Mouse (Mus musculus): Measurements from ENCODE around the gene Slc9a5. TPM values are rescaled to one million over a fixed set of nuclear protein-coding genes. Genes with fewer than 3 reads are reported as not detected.

The Slc9a5 gene
- polyA plus RNA-seq (2017; shearing (Covaris generic)): under 1 TPM in 1 of 2 experiments, not detected in 1; 0.16 TPM

GRCm38 (mm10) chr8:105348450-105349095 is at the start of gene Slc9a5:
Slc9a5 (plus strand) TSS chr8:105348843.
- ATAC-seq: no peak

GRCm38 (mm10) chr8:105299962-105300361 is 48.7 kb upstream of the Slc9a5 start:
- ATAC-seq: no peak

GRCm38 (mm10) chr8:105303396-105303795 is 45.2 kb upstream of the Slc9a5 start:
- no peak for ATAC-seq

GRCm38 (mm10) chr8:105303874-105304273 is 44.8 kb upstream of the Slc9a5 start:
- ATAC-seq: no peak

GRCm38 (mm10) chr8:105304325-105305210 is 44.1 kb upstream of the Slc9a5 start:
- peak; percentile 68 for ATAC-seq

GRCm38 (mm10) chr8:105305211-105306145 is 43.2 kb upstream of the Slc9a5 start, which contains the start of gene Elmo3:
Elmo3 (plus strand) TSS chr8:105305601.
- ATAC-seq: peak; percentile 46

- ATAC-seq: peak; percentile 20
Measured at GRCm38 (mm10) chr8:105306146-105306691, 42.4 kb upstream of the Slc9a5 start.

GRCm38 (mm10) chr8:105307670-105308069 is 41.0 kb upstream of the Slc9a5 start:
- ATAC-seq: no peak

GRCm38 (mm10) chr8:105308428-105308827 is 40.2 kb upstream of the Slc9a5 start:
- ATAC-seq: no peak

GRCm38 (mm10) chr8:105309142-105309847 is 39.3 kb upstream of the Slc9a5 start:
- no peak for ATAC-seq

GRCm38 (mm10) chr8:105310118-105310517 is 38.5 kb upstream of the Slc9a5 start:
- no peak for ATAC-seq

- ATAC-seq: no peak
Measured at GRCm38 (mm10) chr8:105311718-105312117, 36.9 kb upstream of the Slc9a5 start.

GRCm38 (mm10) chr8:105312891-105313481 is 35.7 kb upstream of the Slc9a5 start:
- ATAC-seq: no peak

- ATAC-seq: no peak
Measured at GRCm38 (mm10) chr8:105313622-105314402, 34.8 kb upstream of the Slc9a5 start.

- ATAC-seq: no peak
Measured at GRCm38 (mm10) chr8:105315073-105315769, 33.4 kb upstream of the Slc9a5 start.

GRCm38 (mm10) chr8:105317941-105318340 is 30.7 kb upstream of the Slc9a5 start:
- no peak for ATAC-seq

GRCm38 (mm10) chr8:105318662-105319190 is 29.9 kb upstream of the Slc9a5 start:
- ATAC-seq: no peak

- ATAC-seq: no peak
Measured at GRCm38 (mm10) chr8:105323183-105323582, 25.5 kb upstream of the Slc9a5 start.

- ATAC-seq: peak; percentile 7
Measured at GRCm38 (mm10) chr8:105325641-105326093, 23.0 kb upstream of the Slc9a5 start.
